Mouse (Mus musculus): ENCODE measurements around the gene Mup11. TPM values are rescaled to one million over a fixed set of nuclear protein-coding genes. Genes with fewer than 3 reads are reported as not detected.
"Not testable (repeated sequence)": the region's sequence is repeated elsewhere in the genome, so short reads cannot be mapped to it uniquely, and the experiment has no call there.

Mup11 gene
- not detected for total RNA-seq (2021)

DNA sequence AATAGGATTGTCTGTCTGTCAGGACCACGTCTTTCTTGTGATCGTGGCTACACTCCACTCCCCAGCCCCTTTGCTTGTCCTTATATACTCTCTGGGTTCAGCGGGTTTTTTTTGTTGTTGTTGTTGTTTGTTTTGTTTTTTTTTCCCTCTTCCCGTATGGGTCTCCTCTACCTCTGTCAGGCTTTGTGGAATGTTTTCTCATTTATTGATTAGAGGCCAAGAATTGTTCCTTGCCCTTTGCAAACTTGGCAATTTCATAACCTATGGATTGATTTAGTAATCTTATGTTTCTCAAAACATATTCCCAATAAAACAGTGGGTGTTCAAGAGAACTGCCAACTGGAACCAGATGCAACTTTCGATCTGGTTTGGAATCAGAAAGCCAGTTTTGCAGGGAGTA lies at the start of gene Mup11:
Gene Mup11 (minus strand): TSS at position 101 of the 400 bp plus-strand sequence.
- DNase-seq, result not testable (repeated sequence)

Other genes starting within 250 kb of the Mup11 start
- not detected for gene Mup9, start 240.5 kb downstream of the Mup11 start, total RNA-seq (2021)
- gene Mup1, start 160.5 kb downstream of the Mup11 start, total RNA-seq (2021), result not detected
- gene Mup10, start 80.2 kb downstream of the Mup11 start, total RNA-seq (2021), result not detected
- gene Mup12, start 78.9 kb upstream of the Mup11 start, total RNA-seq (2021), result not detected
- gene Mup22, start 159.1 kb upstream of the Mup11 start, total RNA-seq (2021), result not detected

All from layer of hippocampus, postnatal 36 days (tissue).